Mouse (Mus musculus) lung, adult 10 weeks (tissue): Measurements from ENCODE around the gene Mfsd6l. TPM values are rescaled to one million over a fixed set of nuclear protein-coding genes. Genes with fewer than 3 reads are reported as not detected.

Experiments used
- polyA plus RNA-seq: library from polyadenylated mRNA; stranded (reverse); fragments of 350-450 nt; fragmentation: Illumina TruSeq; extraction: RNeasy Lipid Tissue Mini Kit (QIAGEN cat#74804); gene quantifications from one replicate; pipeline ENCODE4 v1.2.3, GENCODE M21; 2014; ENCODE audit warnings: low read depth, low replicate concordance; ENCODE audit not compliant: insufficient read depth

The Mfsd6l gene
- polyA plus RNA-seq, result 3.8 TPM

DNA sequence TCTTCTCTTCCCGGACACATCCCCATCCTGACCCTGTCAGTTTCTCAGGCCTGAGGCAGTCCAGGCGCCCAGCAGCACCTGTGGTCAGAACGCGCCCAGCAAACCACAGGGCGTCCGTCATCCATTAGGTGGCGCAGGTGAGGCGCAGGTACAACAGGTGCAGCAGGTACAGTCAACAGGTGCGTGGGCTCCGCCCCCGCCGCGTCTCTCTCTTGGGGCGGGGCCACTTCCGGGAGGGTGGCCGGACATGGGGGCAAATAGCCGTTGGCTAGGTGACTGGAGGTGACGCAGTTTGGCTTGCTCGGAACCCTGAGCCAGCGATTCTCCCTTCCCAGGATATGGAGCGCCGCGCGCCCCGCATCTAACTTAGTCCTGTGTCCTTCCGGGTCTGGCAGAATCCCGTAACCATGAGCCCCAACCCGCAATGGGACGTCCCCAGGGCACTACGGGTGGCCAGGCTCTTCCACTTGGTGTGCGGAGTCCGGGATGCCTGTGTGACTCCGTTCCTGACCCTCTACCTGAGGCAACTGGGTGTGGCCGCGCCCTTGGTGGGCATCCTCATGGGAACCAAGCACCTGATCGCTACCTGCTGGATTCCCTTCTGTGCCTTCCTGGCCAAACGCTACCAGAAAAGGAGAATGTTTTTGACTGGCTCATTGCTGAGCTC, at the start of gene Mfsd6l:
Gene Mfsd6l (plus strand): TSS at position 269 of the 667 bp plus-strand sequence.

DNA sequence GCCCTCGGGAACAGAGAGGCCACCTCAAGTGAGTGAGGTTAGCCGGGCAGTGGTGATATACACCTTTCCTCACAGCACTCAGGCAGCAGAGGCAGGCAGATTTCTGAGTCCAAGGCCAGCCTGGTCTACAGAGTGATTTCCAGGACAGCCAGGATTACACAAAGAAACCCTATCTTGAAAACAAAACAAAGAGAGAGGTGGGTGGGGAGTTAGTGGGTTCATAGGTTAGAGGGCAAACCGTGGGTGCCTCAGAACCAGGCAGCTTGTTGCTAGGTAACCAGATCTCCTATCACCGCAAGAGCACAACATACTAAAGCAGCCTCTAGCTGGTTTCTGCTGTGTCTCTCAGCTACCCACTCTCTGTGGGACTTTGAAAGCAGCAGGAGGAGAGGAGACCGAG, 30.7 kb downstream of the Mfsd6l start, which contains the start of gene Ccdc42:
Gene Ccdc42 (plus strand): TSS at position 301 of the 400 bp plus-strand sequence.

Other genes with a start within 250 kb of the Mfsd6l start
- gene Ntn1, start 155.4 kb upstream of the Mfsd6l start, polyA plus RNA-seq, result 20.5 TPM
- gene Pik3r5, start 124.1 kb upstream of the Mfsd6l start, polyA plus RNA-seq, result 4.4 TPM
- 4.6 TPM for gene Pik3r6, start 53.2 kb upstream of the Mfsd6l start, polyA plus RNA-seq
- gene Ccdc42, start 30.8 kb downstream of the Mfsd6l start, polyA plus RNA-seq, result 10.2 TPM
- gene Myh10, start 135.4 kb downstream of the Mfsd6l start, polyA plus RNA-seq, result 75.0 TPM